Mouse (Mus musculus) Patski (cell line): ENCODE data around the gene Ttc6. TPM values are rescaled to one million over a fixed set of nuclear protein-coding genes. Genes with fewer than 3 reads are reported as not detected.

Experiments
- ATAC-seq: fragments of 100-300 bp; one replicate; pipeline ENCODE4 v1.8.0; 2021
- CTCF ChIA-PET: fragments of 350-600 bp; sonication (Branson Sonifier 250); formaldehyde crosslinking; loops from one replicate; lab custom pipeline; 2022; ENCODE audit warnings: inconsistent platforms; lab: Charles Lee
- POLR2A ChIA-PET: fragments of 350-600 bp; sonication (Branson Sonifier 250); formaldehyde crosslinking; loops from one replicate; lab custom pipeline; 2022; ENCODE audit warnings: antibody characterized with exemption, inconsistent platforms; lab: Charles Lee
- DNase-seq: peaks from one replicate; pipeline ENCODE4 v3.0.0-alpha.2; 2011; ENCODE audit warnings: low read depth, low spot score
- H3K27me3 ChIP-seq: fragments of 371-371 bp; one replicate; pipeline ENCODE4 v1.5.1; 2021
- CTCF ChIP-seq: fragments of 100-300 bp; IDR thresholded peaks from one replicate; pipeline ENCODE4 v1.5.1; 2021
- in situ Hi-C: fragments of 300-500 bp; cut with MboI; formaldehyde crosslinking; loops from 3 replicates; pipeline ENCODE4 v1.11.1; 2018; ENCODE audit warnings: low pct_unique_long_range_greater_than_20kb, mixed read lengths
- polyA plus RNA-seq: library from polyadenylated mRNA; unstranded; gene quantifications from one replicate; pipeline ENCODE4 v1.2.3, GENCODE M21; 2021

Gene Ttc6
- polyA plus RNA-seq, 1 experiment from 2014 or later, result 0.05 TPM

DNA sequence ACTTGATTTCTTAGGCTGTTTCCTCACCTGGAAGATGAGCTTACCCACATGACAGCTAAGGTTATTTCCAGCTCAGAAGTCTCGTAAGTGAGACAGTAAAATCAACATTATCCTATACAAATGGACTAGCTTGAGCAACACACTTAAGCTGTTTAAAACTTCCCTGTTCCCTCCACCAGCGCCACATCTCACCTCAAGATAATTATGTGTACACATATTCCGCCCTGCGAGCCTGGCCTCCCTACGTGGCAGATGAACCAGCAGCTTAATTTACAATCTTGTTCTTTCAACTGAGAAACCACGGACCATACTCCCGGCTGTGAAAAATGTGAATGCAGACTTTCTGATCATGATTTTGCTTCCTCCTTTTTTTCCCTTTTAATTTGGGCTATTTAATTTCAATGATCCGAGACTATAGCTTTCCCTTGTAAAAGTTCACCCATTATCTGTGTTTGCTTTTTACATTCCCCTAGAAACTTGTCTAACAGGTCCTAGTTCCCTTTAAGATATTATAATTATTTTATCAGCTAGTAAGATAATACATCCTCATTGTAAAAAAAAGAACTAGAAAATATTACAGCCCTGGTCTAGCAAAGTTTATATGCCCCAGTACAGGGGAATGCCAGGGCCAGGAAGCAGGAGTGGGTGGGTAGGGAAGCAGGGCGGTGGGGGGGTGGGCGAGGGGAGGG lies 99.2 kb downstream of the Ttc6 start:
- CTCF ChIA-PET, result interaction anchor here (0.6 kb wide), 1 partner anchor 13 kb away, joined by 3 read pairs; no protein-coding TSS in a partner anchor
- POLR2A ChIA-PET, result no interaction called here
- in situ Hi-C loops, result no loop called here
- H3K27me3 ChIP-seq, result peaks cover 7% of the 10 kb centered on the region
- no peak for TF ChIP-seq CTCF
- ATAC-seq, result peak; percentile 26
- no peak for DNase-seq

DNA sequence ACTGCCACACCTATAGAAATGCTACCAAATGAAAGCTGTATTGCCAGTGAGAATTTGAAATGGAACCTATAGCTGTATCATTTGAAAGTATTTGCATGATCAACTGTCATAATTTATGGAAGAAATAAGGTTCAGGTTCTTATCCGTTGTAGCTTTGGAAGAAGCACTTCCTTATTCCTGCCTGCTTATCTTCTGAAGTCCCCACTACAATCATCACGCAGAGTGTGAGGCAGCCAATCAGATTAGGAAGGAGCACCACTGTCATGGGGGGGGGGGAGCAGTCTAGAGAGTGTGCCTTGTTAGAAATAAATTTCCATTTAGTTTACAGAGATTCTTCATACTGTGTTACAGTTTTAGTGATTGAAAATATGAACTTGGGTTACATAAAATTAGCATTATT lies 108.5 kb downstream of the Ttc6 start:
- no peak for ATAC-seq
- H3K27me3 ChIP-seq, result peaks cover 6% of the 10 kb centered on the region
- DNase-seq, result no peak
- in situ Hi-C loops, result no loop called here
- no peak for TF ChIP-seq CTCF
- ChIA-PET POLR2A (no interaction called here), CTCF (no interaction called here)

DNA sequence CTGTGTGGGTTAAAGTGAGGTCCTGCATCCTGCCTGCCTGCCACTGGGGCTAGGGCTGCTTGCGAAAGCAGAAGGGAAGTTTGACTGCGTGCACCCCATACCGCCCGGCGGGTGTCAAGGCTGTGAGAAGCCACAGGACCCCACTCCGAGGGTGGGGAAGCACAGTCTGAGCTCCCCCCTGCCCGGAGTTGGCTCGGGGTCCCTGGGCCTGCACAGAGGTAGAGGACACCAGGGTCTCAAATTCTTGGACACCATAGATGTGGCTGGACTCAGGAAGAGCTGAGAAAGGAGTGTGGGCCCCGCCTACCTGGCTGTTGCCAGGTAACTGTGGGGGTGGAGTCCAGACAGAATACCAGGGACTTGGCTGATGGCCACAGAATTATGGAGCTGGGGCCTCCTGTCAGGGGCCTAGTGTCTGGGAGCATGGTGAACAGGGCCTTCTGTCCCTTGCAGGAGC lies 121.1 kb downstream of the Ttc6 start:
- no peak for TF ChIP-seq CTCF
- DNase-seq (no peak), ATAC-seq (no peak)
- CTCF ChIA-PET, result no interaction called here
- peaks cover 15% of the 10 kb centered on the region for H3K27me3 ChIP-seq
- in situ Hi-C loops, result no loop called here
- POLR2A ChIA-PET, result no interaction called here

DNA sequence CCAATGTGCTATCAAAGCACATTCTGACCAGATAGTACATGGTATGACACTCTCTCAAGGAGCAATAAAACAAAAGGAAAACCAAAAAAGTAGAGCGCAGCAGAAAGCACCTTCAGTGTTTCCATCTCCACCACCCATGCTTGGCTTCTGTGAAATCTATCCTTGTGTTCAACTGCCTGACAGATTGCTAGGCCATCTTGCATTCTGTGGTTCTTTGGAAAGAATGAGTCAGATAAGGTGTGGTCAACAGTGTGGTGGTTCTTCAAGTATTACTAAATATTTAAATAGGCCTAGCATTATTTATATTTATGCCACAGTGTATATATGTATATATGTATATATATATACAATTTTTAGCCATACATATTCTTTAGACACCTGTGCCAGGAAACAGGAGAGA lies 146.1 kb downstream of the Ttc6 start:
- TF ChIP-seq CTCF, result no peak
- in situ Hi-C loops, result no loop called here
- POLR2A ChIA-PET, result no interaction called here
- CTCF ChIA-PET, result no interaction called here
- no peak for DNase-seq
- H3K27me3 ChIP-seq, result peaks cover 36% of the 10 kb centered on the region
- no peak for ATAC-seq

DNA sequence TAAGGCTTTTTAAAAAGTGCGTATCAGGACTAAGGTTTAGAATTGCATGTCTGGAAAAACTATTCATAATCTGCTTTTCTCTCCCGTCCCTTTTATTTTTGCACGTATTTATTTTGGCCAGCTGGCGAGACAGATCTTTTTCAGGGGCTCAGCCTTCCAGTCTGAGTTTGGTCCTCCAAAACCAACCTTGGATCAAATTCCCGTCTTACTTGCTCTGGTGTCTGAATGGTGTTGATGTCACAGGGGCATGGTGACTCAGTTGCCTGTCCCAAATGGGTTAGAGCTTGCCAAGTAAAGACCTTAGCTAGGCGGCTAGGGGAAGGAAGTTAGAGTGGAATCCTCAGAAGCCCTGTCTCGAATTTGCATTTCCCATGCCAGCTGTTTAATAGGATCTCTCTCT lies 200.8 kb downstream of the Ttc6 start:
- TF ChIP-seq CTCF, result no peak
- CTCF ChIA-PET, result interaction anchor here (0.6 to 1.3 kb wide), 2 partner anchors 8 to 11 kb away, joined by 3 read pairs; no protein-coding TSS in a partner anchor
- H3K27me3 ChIP-seq, result peaks cover 23% of the 10 kb centered on the region
- no peak for ATAC-seq
- POLR2A ChIA-PET, result no interaction called here
- no peak for DNase-seq
- in situ Hi-C loops, result no loop called here

DNA sequence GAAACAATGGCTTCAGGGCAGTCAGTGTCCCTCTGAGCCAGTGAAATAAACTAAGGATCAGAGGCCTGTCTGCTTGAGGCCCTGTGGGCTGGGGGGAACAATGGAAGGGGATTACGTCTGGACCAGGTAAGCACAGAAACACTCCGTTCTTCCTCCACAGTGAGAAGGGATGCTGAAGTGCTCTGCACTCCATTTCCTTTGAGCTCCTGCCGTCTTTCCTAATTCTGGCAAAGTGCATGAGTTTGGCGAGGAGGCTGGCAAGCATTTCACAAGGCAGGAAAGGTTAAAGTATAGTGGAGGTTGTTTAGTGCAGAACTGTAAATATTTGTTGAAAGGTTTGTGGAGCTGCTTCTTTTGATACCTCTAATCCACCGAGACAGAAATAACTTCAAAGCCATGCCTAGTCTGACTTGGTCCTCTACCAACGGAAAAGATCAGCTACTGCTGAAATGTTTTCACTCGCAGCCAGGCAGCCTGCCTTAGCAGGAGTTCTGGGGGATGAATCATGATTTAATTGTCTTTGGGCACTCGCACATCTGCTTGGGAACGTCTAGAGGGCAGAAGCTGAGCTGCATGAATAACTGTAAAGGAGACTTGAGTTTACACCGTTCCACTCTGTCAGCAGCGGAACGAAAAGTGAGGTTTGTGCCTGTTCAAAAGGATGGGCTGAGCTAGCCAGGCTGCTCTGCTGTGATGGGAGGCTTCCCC lies 212.5 kb downstream of the Ttc6 start:
- ChIA-PET POLR2A (no interaction called here), CTCF (interaction anchor here (1.3 to 1.5 kb wide), 2 partner anchors 9 to 79 kb away, joined by 3 to 4 read pairs; no protein-coding TSS in a partner anchor)
- DNase-seq (peak; percentile 38), ATAC-seq (peak; percentile 98)
- in situ Hi-C loops, result no loop called here
- peak; percentile 12 for TF ChIP-seq CTCF
- peaks cover 8% of the 10 kb centered on the region for H3K27me3 ChIP-seq

DNA sequence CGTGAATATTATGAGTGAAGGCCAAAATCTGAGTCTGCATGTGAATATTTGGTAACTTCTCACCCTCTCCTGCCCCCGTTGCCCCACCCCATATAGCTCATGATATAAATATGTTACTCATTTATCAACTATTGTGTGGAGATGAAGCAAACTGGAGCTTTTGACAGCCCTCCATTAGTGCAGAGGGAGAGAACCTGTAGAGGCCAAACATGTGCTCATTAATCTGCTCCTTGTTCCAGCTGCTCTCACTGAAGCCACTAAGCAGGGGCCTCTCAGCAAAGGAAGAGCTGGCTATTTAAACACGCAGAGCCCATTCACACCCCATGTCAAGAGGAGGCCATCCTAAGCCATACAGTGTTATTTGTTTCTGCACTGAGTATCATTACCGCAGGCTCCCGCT lies 218.0 kb downstream of the Ttc6 start:
- CTCF ChIA-PET, result no interaction called here
- POLR2A ChIA-PET, result no interaction called here
- DNase-seq, result no peak
- peaks cover 7% of the 10 kb centered on the region for H3K27me3 ChIP-seq
- in situ Hi-C loops, result loop anchor here (10.0 kb wide), 1 partner anchor 237 kb away; the partner anchor contains the start of gene Foxa1
- no peak for TF ChIP-seq CTCF
- ATAC-seq, result no peak

DNA sequence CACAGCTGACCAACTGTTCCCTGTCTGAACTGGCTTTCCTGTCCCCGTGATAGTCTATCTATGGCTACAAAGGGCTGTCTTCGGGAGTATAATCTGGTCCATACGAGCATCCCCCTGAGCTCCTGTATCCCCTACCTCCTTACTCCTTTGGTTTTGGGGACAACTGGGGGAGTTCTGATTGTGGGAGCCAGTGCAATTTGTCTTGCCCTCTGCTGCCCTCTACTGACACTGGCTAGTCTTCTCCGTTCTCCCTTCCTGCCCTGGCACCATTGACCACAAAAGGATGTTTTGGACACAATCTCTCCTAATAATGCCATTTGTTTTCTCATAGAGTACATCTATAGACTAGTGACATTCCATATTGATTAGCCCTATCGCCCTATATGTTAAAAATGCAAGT lies 223.6 kb downstream of the Ttc6 start:
- peak; percentile 85 for TF ChIP-seq CTCF
- in situ Hi-C loops, result loop anchor here (5.0 to 10.0 kb wide), 2 partner anchors 243 to 500 kb away; partner anchors contain the start of gene Foxa1
- no peak for DNase-seq
- H3K27me3 ChIP-seq, result peaks cover 3% of the 10 kb centered on the region
- POLR2A ChIA-PET, result interaction anchor here (0.6 kb wide), 2 partner anchors 164 to 499 kb away, joined by 3 to 4 read pairs; no protein-coding TSS in a partner anchor
- CTCF ChIA-PET, result interaction anchor here (0.6 to 1.4 kb wide), 5 partner anchors 10 to 529 kb away, joined by 3 to 5 read pairs (median 3); no protein-coding TSS in a partner anchor
- peak; percentile 60 for ATAC-seq

Other genes starting within 250 kb of the Ttc6 start
- gene Foxa1, start 17.2 kb upstream of the Ttc6 start, polyA plus RNA-seq, result 0.80 TPM